Mouse (Mus musculus) intestine, postnatal 0 days (tissue): ENCODE results near the gene Rptor. TPM values are rescaled to one million over a fixed set of nuclear protein-coding genes. Genes with fewer than 3 reads are reported as not detected.

Source experiments
- ATAC-seq: fragments of 200-750 bp; cut with Nextera tagmentation; 2 replicates; pipeline ENCODE4 v1.8.0; 2017; ENCODE audit warnings: mild to moderate bottlenecking, moderate TSS enrichment, moderate library complexity
- H3K27ac ChIP-seq: fragments of 300-500 bp; sonication (generic); 2 replicates; pipeline ENCODE4 v1.5.1; 2014; ENCODE audit warnings: mild to moderate bottlenecking, low read depth, low read length, moderate library complexity
- H3K27me3 ChIP-seq: fragments of 300-500 bp; sonication (generic); replicated peaks from 2 replicates; pipeline ENCODE4 v1.6.1; 2014; ENCODE audit warnings: low read length, mixed read lengths; ENCODE audit not compliant: control insufficient read depth, insufficient read depth
- H3K36me3 ChIP-seq: fragments of 300-500 bp; sonication (generic); 2 replicates; pipeline ENCODE4 v1.6.1; 2014; ENCODE audit warnings: mild to moderate bottlenecking, moderate library complexity; ENCODE audit not compliant: control insufficient read depth, insufficient read depth
- H3K4me1 ChIP-seq: fragments of 300-500 bp; sonication (generic); replicated peaks from 2 replicates; pipeline ENCODE4 v1.6.1; 2014; ENCODE audit warnings: antibody characterized with exemption, low read length, mixed read lengths; ENCODE audit not compliant: control insufficient read depth, insufficient read depth
- H3K4me2 ChIP-seq: fragments of 300-500 bp; sonication (generic); replicated peaks from 2 replicates; pipeline ENCODE4 v1.6.1; 2014; ENCODE audit warnings: low read depth, mild to moderate bottlenecking, moderate library complexity
- H3K4me3 ChIP-seq: fragments of 300-500 bp; sonication (generic); 2 replicates; pipeline ENCODE4 v1.5.1; 2014; ENCODE audit warnings: low read depth, low read length
- H3K9ac ChIP-seq: fragments of 300-500 bp; sonication (generic); 2 replicates; pipeline ENCODE4 v1.6.1; 2014; ENCODE audit warnings: mild to moderate bottlenecking, low read depth, low read length
- H3K9me3 ChIP-seq: fragments of 300-500 bp; sonication (generic); 2 replicates; pipeline ENCODE4 v1.6.1; 2016; ENCODE audit warnings: mixed run types; ENCODE audit not compliant: control insufficient read depth
- CTCF ChIP-seq: sonication (generic); IDR thresholded peaks from 2 replicates; pipeline ENCODE4 v1.5.1; 2016; ENCODE audit warnings: low read depth, mild to moderate bottlenecking, control low read depth, antibody characterized with exemption, moderate library complexity
- WGBS: fragments of 180-500 bp; shearing (Covaris S2); extraction: QIAGEN DNeasy Blood & Tissue Kit; methylation state at CpG from one replicate; pipeline ENCODE4 v1.1.7; 2014; 5-methylcytosine and 5-hydroxymethylcytosine counted together
- polyA plus RNA-seq: library from polyadenylated mRNA; unstranded; fragments of >200 nt; fragmentation: Nextera tagmentation; extraction: Ambion mirVana; gene quantifications from 2 replicates; pipeline ENCODE4 v1.2.1, GENCODE M21; 2015

Gene Rptor
- polyA plus RNA-seq, 1 experiment from 2014 or later = 5.1 TPM

GRCm38 (mm10) chr11:119811598-119811997 is 208.9 kb downstream of the Rptor start:
- WGBS = 95% methylated on average over 1 of the region's 1 CpGs
- no peak overlapping the region for H3K9ac ChIP-seq
- TF ChIP-seq CTCF = no peak

GRCm38 (mm10) chr11:119812093-119812492 is 209.4 kb downstream of the Rptor start:
- H3K27ac ChIP-seq = no peak overlapping the region
- no peaks in the 10 kb centered on the region for H3K4me1 ChIP-seq
- no peak overlapping the region for H3K4me3 ChIP-seq
- WGBS = 97% methylated on average over 4 of the region's 4 CpGs
- no peaks in the 10 kb centered on the region for H3K27me3 ChIP-seq
- peaks cover 30% of the 10 kb centered on the region for H3K36me3 ChIP-seq
- no peak for ATAC-seq
- no peaks in the 10 kb centered on the region for H3K9me3 ChIP-seq
- H3K9ac ChIP-seq = no peak overlapping the region
- TF ChIP-seq CTCF = no peak
- H3K4me2 ChIP-seq = no peak overlapping the region

More at GRCm38 (mm10) chr11:119811598-119811997, 208.9 kb downstream of the Rptor start:
- H3K27me3 ChIP-seq = no peaks in the 10 kb centered on the region
- no peaks in the 10 kb centered on the region for H3K9me3 ChIP-seq
- no peak for ATAC-seq
- no peak overlapping the region for H3K4me3 ChIP-seq
- H3K27ac ChIP-seq = no peak overlapping the region
- H3K4me1 ChIP-seq = no peaks in the 10 kb centered on the region
- no peak overlapping the region for H3K4me2 ChIP-seq
- H3K36me3 ChIP-seq = peaks cover 25% of the 10 kb centered on the region

GRCm38 (mm10) chr11:119814035-119814558 is 211.4 kb downstream of the Rptor start:
- no peak for TF ChIP-seq CTCF
- no peak overlapping the region for H3K9ac ChIP-seq
- no peak overlapping the region for H3K4me2 ChIP-seq
- no peaks in the 10 kb centered on the region for H3K27me3 ChIP-seq
- H3K27ac ChIP-seq = no peak overlapping the region
- no peaks in the 10 kb centered on the region for H3K9me3 ChIP-seq
- no peaks in the 10 kb centered on the region for H3K4me1 ChIP-seq
- WGBS = 81% methylated on average over 7 of the region's 7 CpGs
- no peak overlapping the region for H3K4me3 ChIP-seq
- peaks cover 36% of the 10 kb centered on the region for H3K36me3 ChIP-seq
- no peak for ATAC-seq

- no peak overlapping the region for H3K4me2 ChIP-seq
- no peak for ATAC-seq
- no peak overlapping the region for H3K4me3 ChIP-seq
- H3K27ac ChIP-seq = no peak overlapping the region
- no peak overlapping the region for H3K9ac ChIP-seq
- H3K27me3 ChIP-seq = no peaks in the 10 kb centered on the region
- no peaks in the 10 kb centered on the region for H3K4me1 ChIP-seq
- H3K9me3 ChIP-seq = no peaks in the 10 kb centered on the region
- 76% methylated on average over 14 of the region's 14 CpGs for WGBS
- TF ChIP-seq CTCF = no peak
- peaks cover 36% of the 10 kb centered on the region for H3K36me3 ChIP-seq
These were observed 214.2 kb downstream of the Rptor start for GRCm38 (mm10) chr11:119816798-119817361.

- TF ChIP-seq CTCF = no peak
- no peak for ATAC-seq
- peaks cover 31% of the 10 kb centered on the region for H3K36me3 ChIP-seq
- H3K4me1 ChIP-seq = no peaks in the 10 kb centered on the region
- WGBS = 58% methylated on average over 3 of the region's 3 CpGs
- no peak overlapping the region for H3K4me2 ChIP-seq
- no peak overlapping the region for H3K4me3 ChIP-seq
- H3K9me3 ChIP-seq = no peaks in the 10 kb centered on the region
- no peaks in the 10 kb centered on the region for H3K27me3 ChIP-seq
- H3K27ac ChIP-seq = no peak overlapping the region
- H3K9ac ChIP-seq = no peak overlapping the region
These were observed 214.7 kb downstream of the Rptor start for GRCm38 (mm10) chr11:119817362-119817837.

DNA sequence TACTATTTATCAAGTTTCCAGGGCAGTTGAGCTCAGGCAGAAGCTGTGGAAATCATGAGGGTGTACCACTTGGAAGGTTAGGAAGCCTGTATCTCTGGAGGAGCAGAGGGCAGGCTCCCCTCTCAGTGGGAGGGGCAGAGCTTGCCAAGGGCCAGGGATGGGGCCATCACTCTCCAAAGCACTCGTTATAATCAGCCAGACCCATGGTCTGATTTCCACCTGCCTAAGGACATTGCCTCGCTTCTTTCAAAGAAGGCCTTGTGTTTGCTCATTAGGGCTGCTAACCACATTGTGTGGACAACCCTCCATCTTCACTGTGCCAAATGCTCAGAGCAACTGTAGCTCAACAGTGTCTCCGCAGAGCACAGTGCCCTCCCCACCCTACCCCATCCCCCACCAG is 215.2 kb downstream of the Rptor start:
- no peak overlapping the region for H3K9ac ChIP-seq

More for the DNA sequence above, 215.2 kb downstream of the Rptor start:
- Histone ChIP-seq H3K27ac (no peak overlapping the region), H3K4me2 (no peak overlapping the region), H3K36me3 (peaks cover 32% of the 10 kb centered on the region), H3K4me3 (no peak overlapping the region), H3K4me1 (no peaks in the 10 kb centered on the region), H3K27me3 (no peaks in the 10 kb centered on the region), H3K9me3 (no peaks in the 10 kb centered on the region)
- ATAC-seq = no peak
- TF ChIP-seq CTCF = no peak
- WGBS = 71% methylated on average over 3 of the region's 3 CpGs
